Mouse (Mus musculus): ENCODE measurements around the gene Nemf. TPM values are rescaled to one million over a fixed set of nuclear protein-coding genes. Genes with fewer than 3 reads are reported as not detected.
"Not testable (repeated sequence)": the region's sequence is repeated elsewhere in the genome, so short reads cannot be mapped to it uniquely, and the experiment has no call there.

Nemf gene
- total RNA-seq (2014; fragmentation: Nextera tagmentation) (51.7 and 51.9 TPM in 2 replicates), total RNA-seq (2017) (119 and 139 TPM in 2 replicates)

DNA sequence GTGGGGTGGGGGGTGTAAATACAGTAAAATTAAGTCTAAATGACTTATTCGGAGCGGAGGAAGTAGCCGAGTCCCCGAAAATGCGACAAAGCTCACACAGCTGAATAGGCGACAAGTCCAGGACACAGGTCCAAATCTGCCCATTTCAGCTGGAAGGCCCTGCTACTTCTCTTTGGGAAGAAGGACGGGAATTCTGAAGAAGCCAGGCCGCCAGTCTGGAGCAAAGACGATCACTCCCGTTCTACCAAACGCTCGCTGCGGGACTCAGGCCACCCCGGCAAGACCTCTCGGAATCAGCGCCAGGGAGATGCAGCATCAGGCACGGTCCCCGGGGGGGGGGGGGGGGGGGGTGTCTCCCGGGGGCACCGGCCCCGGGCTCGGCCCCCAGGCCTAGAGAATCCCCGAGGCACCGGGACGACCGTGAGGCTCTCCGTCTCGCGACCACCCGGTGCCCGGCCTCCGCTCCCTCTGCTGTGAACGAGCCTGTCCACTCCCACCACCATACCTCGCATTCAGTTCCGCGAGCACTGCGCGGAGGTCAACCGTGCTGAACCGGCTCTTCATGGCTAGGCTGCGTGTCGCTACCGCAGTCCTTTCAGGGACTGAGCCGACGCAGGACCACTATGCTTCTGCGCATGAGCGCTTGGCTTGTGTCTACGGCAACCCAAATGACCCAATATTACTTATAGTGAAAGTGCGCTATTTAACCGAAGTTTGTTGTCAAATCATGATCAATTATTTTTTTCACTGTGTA lies at the start of gene Nemf:
TSS of gene Nemf (minus strand) at position 620 of the 754 bp plus-strand sequence.
- ATAC-seq (replicated peaks; ENCODE audit: poor library complexity, severe bottlenecking) = peak; percentile 71

DNA sequence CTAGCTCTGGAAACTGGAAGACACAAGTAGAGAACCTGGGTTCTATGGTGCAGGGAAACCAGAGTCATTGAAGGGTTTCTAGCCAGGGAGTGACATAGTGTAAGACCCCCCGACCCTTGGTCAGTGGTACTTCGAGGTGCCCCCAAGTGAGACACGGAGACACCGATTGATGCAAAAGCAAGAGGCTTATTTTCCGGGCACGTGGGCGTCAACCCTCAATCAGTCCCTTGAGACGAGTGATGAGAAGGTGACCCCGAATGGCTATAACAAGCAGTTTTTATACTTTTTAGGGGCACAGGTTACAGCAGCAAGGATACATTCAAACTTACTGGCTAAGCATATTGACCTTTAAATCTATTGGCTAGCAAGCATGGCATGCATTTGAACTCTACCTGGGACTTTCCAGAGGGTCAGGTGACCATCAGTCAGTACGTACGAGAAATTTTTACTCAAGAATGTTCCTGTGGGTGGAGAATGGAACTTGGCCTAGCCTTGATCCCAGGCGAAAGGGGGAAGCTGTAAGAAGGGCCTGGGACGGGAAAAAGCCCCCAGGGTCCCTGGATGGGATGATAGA lies 45.7 kb upstream of the Nemf start:
- ATAC-seq (replicated peaks; ENCODE audit: poor library complexity, severe bottlenecking) = no peak

DNA sequence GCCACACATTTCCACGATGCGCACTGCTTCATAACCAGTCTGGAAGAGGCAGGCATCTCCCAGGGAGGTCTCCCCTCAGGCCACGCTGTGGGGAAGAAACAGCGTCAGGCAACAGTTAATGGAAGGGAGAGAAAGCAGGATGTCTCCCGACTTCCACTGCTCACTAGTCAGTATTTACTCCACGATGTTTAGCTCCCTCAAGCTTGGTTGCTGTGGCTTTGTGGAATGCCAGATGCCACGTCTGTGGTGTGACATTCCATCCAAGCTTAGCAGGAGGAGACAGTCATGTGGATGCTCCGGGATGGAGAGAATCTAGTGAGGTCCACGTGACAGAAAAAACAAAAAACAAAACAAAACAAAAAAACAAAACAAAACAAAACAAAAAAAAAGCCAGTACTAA lies 45.1 kb upstream of the Nemf start:
- no peak for ATAC-seq (replicated peaks; ENCODE audit: poor library complexity, severe bottlenecking)

DNA sequence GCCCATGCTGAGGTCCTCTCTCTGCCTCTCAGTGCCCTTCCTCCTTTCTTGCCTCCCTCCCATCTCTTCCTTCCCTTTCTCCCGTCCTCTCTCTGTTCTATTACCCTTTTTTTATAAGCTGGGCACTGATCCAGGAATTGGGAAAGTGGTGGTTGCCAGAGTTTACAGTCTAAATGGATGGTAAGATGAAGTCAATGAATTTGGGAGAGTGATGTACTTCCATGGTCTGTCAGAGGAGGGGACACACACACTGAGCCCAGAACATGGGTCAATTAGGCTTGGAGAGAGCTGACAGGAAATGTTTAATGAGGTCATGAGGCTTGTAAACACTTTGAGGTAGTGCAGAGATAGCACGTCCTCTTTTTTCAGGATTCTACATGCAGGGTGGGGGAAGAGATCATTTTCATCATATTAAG lies 43.9 kb upstream of the Nemf start:
- peak; percentile 88 for ATAC-seq (replicated peaks; ENCODE audit: poor library complexity, severe bottlenecking)

DNA sequence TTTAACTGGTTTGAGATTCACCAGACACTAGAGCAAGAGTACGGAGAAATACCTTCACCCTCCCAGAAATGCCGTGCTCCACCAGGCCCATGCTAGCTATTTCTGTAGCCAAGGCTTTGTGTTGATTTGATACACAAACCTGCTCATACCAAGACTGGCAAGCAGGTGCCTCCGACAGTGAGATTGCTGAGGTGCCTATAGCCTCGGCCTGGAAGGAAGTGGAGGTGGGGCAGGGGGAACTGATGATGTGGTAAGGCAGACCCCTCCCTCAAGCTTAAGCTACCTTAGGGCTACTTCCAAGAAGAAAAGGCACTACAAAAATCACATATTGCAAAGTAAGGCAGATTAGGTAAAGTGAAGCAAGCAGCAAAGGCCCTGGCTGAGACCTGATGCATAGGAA lies 43.4 kb upstream of the Nemf start:
- no peak for ATAC-seq (replicated peaks; ENCODE audit: poor library complexity, severe bottlenecking)

DNA sequence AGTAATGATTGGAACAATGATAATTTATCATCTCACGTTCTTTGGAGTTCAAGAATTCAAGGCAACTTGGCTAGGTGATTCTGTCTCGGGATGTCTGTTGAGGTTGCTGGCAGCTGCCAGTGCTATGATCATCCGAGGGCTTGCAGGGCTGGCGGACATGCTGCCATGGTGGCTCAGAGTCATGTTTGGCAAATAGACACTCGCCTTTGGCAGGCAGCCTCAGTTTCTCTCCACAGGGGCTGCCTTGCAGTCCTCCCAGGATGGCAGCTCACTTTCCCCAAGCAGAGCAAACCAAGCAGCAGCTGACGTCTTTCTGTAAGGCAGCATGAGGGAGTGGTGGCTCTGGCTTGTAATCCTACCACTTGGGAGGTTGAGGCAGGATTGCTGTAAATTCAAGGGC lies 37.5 kb upstream of the Nemf start:
- ATAC-seq (replicated peaks; ENCODE audit: poor library complexity, severe bottlenecking) = no peak

DNA sequence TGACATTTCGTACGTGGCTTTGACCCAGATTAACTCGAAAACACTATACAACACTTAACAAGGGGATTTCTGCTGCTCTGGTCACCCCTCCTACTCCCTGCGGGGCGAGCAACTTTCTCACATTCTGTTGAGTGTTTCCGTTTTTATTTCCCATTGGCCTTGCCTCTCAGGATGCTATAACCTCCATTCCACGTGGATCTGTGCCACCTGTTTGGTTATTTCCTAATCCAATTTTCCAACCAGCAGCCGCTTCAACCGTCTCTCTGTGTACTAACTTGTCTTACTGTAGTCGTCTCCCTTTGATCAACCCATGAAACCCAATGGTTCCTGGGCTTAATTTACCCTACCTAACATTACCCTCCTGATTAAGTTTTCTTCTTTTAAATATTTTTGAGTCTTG lies 36.1 kb upstream of the Nemf start:
- ATAC-seq (replicated peaks; ENCODE audit: poor library complexity, severe bottlenecking) = no peak

DNA sequence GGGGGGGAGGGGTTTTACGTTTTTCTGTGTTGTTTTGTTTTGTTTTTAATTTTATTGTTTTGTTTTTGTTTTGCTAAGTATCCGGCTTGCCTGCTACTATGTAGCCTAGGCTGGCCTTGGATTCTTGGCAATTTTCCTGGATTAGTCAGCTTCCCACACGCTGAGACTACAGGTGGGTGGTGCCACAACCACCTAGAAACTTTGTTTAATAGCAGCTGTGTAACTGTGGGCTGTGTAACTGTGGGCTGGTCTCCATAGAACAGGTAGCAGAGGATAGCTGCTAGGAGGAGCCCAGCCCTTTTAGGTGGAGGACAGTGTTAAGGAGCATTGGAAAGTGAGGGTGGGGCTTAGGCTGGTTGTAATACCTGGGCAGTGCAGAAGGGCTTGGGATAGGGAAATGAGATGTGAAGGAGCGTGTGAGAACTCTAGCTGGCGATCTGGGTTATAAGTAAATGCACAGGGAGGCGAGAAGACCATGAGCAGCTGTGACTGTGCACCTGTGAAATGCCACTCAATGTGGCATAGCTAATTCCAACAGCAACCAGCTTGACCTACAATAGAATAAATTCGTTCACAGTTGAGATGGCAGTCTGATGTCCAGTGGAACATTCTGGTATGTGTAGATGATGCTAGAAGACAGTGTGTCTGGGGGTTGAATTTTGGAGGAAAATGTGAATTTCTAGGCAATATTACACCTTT lies 33.2 kb upstream of the Nemf start:
- ATAC-seq (replicated peaks; ENCODE audit: poor library complexity, severe bottlenecking) = no peak

DNA sequence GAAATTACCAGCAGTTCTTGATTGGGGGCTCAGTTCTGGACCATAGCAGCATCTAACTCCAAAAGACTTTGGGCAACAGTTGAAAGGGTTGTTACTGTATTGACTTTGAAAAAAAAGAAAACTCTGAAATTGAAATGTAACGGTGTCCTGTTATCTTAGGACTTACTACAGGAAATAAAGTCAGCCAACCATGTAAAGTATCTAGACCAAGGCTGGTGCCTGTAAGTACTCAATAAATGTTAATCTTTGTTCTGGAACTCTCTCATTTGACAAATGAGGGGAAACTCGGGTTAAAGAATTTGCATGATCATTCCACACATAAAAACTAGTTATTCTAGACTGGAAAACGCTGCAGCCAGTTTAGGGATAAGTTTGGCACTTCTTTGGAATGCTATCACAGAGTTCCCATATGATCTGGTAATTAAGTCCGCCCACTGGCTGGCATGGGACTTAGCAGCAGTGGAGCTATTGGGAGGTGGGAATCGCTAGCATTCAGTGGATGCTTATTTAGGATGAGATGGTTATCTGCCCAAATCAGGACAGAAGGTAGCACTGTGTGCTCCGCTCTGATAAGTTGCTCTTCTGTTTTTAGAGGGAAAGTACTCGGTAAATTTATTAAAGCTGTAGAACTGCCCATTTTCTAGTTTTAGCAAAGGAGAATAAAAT lies 32.4 kb upstream of the Nemf start:
- ATAC-seq (replicated peaks; ENCODE audit: poor library complexity, severe bottlenecking) = no peak

DNA sequence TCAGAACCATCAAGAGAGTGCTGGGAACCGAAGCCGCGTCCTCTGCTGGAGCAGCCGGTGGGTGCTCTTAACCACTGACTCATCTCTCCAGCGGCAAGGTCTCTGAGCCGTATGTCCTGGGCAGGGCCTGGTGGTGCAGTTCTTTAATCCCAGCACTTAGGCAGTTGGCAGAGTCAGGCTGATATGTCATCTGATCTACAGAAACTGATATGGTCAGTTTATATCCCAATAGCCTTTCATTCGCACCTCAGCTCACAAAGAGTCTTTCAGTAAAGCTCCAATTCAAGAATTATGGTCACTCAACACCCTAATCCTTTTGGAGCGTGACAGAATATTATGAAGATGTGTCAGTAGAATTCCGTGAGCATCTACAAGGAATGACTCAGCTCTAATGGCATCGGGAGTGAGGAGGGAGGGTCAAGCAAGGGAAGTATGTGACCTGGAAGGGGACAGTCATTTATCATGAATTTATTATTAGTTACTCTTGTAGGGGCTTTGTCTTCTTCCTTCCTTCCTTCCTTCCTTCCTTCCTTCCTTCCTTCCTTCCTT lies 31.4 kb upstream of the Nemf start:
- ATAC-seq (replicated peaks; ENCODE audit: poor library complexity, severe bottlenecking) = no peak

DNA sequence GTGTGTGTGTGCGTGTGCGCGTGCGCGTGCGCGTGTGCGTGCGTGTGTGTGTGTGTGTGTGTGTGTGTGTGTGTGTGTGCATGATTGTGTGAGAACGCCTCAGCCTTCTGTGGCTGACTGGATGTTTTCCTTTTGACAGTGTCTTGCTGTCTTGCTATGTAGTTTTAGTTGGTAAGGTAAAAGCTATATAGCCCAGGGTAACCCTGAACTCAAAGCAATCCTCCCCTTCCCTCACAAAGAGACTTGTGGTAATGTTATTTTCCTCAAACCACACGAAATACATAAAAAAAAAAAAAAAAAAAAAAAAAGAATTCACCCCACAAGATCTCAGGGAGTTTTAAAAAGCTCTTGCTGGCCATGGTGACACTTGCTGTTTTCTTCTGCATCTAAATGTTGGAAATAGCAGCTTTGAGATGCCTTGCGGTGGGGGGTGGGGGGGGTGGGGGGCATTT lies 29.3 kb upstream of the Nemf start:
- ATAC-seq (replicated peaks; ENCODE audit: poor library complexity, severe bottlenecking) = not testable (repeated sequence)

DNA sequence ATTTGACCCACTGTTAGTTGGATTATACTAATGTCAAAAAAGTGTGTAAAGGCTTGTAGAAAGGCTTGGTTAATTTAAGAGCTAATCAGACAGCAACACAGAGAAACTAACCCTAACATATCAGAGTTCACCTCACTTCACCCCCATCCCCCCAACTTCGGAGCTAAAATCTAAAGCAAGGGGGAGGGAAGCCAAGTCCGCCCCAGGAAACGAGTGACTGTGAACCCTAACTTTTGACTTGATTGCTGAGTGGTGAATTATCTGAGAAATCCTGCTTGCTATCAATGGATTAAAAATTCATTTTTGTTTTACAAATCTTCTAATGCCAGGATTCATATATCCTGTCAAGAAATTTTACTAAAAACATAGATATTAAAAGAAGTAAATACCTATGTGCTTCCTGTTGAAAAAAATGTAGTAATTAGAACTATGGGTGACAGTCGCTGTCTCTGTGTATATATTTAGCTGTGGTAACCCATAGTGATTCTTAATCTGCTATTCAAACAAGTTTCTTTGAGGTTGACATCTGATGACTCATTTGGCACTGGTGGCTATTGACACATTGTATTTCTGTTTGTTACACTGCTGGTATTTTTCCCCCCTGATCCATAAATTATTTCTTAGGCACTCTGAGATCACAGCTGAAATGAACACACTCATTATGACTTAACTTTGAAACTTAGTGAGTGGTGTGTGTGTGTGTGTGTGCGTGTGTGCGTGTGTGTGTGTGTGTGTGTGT lies 28.7 kb upstream of the Nemf start:
- ATAC-seq (replicated peaks; ENCODE audit: poor library complexity, severe bottlenecking) = peak; percentile 48

DNA sequence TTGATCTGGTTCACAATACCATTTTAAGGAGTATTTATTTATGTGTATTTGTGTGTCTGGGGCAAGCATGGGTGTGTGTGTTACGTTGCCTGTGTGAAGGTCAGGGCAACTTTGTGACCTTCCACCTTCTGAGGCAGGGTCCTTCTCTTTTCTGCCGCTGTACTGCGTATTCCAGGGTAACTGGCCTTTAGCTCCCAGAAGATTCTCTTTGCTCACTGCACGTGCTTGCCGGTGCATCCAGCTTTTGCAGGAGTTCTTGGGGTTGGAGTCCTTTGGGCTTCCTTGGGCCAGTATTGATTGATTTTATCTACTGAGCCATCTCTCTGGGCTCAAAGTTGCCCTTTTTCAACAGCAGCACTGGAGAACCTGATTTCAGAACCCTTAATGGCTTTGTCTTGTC lies 27.6 kb upstream of the Nemf start:
- ATAC-seq (replicated peaks; ENCODE audit: poor library complexity, severe bottlenecking) = no peak

DNA sequence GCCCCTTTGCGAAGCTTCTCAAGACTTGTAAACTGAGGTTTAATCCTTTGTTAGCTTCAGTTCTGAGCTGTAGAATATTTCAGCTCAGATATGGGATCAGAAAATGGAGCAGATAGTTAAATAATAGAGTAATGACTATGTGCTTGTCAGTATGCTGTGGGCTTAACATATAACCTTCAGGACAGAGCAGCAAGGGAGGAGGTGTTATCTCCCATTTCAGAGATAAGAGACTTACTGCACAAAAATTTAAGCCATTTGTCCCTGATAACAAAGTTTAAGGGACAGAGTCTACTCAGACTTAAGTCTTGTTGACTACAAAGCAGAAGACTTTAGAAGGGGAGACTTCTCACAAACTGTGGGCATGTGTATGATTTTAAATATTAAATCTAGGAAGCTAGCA lies 25.9 kb upstream of the Nemf start:
- ATAC-seq (replicated peaks; ENCODE audit: poor library complexity, severe bottlenecking) = no peak

DNA sequence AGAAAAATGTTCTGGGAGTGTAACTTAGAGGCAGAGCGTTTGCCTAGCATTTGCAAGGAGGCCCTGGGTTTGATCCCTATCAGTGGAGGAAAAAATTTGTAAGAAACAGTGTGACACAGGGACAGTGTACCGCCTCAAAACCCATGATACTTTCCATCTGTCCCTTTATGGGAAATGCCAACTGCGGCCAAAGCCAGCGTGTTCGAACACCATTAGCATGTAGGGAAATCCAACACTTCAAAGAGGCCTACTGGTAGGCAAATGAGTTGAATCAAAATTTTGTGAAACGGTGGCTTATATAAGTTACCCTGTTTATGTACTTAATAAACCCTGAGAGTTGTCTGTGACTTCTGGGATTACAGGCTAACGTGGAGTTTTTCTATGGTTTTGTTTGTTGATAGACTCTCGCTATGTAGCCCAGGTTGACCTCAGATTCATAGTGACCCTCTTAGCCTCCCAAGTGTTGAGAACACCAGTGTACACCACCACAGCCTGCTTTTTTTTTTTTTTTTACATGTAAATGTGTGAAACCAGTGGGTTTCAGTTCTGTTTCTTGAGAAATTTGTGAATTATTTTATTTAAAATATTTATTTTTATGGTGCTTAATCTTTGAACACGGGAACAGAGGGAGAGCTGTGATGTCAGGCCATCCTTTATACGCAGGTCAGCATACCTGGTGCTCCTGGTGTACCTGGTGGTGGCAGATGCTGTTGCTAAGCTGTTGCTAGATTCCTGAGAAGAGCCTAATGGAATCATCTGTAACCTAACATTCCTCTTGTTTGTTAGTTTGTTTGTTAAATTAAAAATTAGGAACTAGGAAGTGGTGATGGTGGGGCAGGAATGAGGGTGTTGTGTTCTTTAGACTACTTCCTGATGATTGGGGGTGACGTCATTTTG lies 21.8 kb upstream of the Nemf start:
- no peak for ATAC-seq (replicated peaks; ENCODE audit: poor library complexity, severe bottlenecking)

DNA sequence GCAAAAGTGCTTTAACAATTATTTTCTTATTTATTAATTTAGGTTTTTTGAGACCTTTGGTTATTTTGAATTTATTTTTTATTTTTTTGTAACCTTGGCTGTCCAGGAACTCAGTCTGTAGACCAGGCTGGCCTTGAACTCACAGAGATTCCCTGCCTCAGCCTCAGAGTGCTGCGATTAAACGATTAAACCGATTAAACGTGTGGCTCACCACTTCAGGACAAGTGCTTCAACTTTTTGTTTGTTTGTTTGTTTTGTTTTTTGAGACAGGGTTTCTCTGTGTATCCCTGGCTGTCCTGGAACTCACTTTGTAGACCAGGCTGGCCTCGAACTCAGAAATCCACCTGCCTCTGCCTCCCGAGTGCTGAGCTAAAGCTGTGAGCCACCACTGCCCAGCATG lies 20.7 kb upstream of the Nemf start:
- ATAC-seq (replicated peaks; ENCODE audit: poor library complexity, severe bottlenecking) = not testable (repeated sequence)

DNA sequence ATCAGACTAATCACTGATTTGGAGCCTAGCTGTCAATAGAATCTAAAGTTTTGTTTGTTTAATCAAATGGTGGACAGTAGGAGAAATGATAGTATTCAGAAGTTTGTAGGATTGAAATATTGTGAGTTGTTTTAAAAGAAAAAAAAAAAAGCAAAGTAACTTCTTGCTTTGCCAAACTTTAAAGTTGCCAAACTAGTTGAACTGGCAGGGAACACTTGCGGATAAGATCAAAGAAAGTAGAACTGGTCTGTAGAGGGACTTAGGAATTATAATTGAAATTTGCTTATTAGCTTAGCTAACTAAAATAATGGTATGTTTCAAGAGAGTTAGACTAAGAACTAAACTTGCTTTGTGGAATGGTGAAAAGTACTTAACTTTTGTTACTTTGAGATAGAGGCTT lies 20.2 kb upstream of the Nemf start:
- no peak for ATAC-seq (replicated peaks; ENCODE audit: poor library complexity, severe bottlenecking)

DNA sequence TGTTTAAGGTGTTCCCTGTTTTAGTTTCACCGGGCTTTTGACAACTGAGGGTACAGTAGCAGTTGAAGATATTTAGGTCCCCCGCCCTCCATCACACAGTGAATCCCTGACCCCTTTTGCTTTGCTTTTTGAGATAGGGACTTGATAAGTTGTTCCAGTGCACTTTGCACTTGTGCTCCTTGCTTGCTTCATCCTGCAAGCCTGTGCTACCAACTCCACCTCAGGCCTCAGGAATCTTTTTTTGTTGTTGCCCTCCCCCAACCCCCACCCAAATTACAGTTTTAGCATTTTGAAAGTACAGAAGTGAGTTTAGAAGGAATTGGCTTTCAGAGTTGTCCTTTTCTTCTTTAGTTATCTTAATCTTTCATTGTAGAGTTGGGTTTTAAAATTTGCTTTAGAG lies 19.2 kb upstream of the Nemf start:
- ATAC-seq (replicated peaks; ENCODE audit: poor library complexity, severe bottlenecking) = no peak

Measured in granulocyte monocyte progenitor cell, adult 5-6 weeks (primary cell).